Mouse (Mus musculus) neural tube, embryonic 12.5 days (tissue): Measurements from ENCODE around the gene Tbl3. TPM values are rescaled to one million over a fixed set of nuclear protein-coding genes. Genes with fewer than 3 reads are reported as not detected.

Source experiments
- ATAC-seq: fragments of 200-750 bp; cut with Nextera tagmentation; 2 replicates; pipeline ENCODE4 v1.8.0; 2017; ENCODE audit warnings: low read depth, mild to moderate bottlenecking, moderate TSS enrichment, moderate library complexity; ENCODE audit not compliant: low FRiP score
- H3K27ac ChIP-seq: fragments of 300-500 bp; sonication (generic); 2 replicates; pipeline ENCODE4 v1.5.1; 2016
- H3K27me3 ChIP-seq: fragments of 300-500 bp; sonication (generic); replicated peaks from 2 replicates; pipeline ENCODE4 v1.6.1; 2016; ENCODE audit warnings: mild to moderate bottlenecking
- H3K36me3 ChIP-seq: fragments of 300-500 bp; sonication (generic); 2 replicates; pipeline ENCODE4 v1.6.1; 2016; ENCODE audit warnings: mild to moderate bottlenecking
- H3K4me1 ChIP-seq: fragments of 300-500 bp; sonication (generic); 2 replicates; pipeline ENCODE4 v1.6.1; 2016
- H3K4me2 ChIP-seq: fragments of 300-500 bp; sonication (generic); replicated peaks from 2 replicates; pipeline ENCODE4 v1.6.1; 2016; ENCODE audit warnings: mild to moderate bottlenecking
- H3K4me3 ChIP-seq: fragments of 300-500 bp; sonication (generic); 2 replicates; pipeline ENCODE4 v1.5.1; 2016
- H3K9ac ChIP-seq: fragments of 300-500 bp; sonication (generic); 2 replicates; pipeline ENCODE4 v1.6.1; 2016; ENCODE audit warnings: mild to moderate bottlenecking
- H3K9me3 ChIP-seq: fragments of 300-500 bp; sonication (generic); 2 replicates; pipeline ENCODE4 v1.6.1; 2016; ENCODE audit warnings: mild to moderate bottlenecking
- WGBS: fragments of 180-500 bp; shearing (Covaris S2); methylation state at CpG from one replicate; pipeline ENCODE4 v1.1.7; 2016; 5-methylcytosine and 5-hydroxymethylcytosine counted together
- polyA plus RNA-seq: library from polyadenylated mRNA; unstranded; fragments of >200 nt; fragmentation: Nextera tagmentation; extraction: Ambion mirVana; gene quantifications from 2 replicates; pipeline ENCODE4 v1.2.1, GENCODE M21; 2016

Gene Tbl3
- polyA plus RNA-seq, 1 experiment from 2014 or later = 91.5 TPM

GRCm38 (mm10) chr17:24737135-24737810 lies 29.8 kb upstream of the Tbl3 start:
- H3K27me3 ChIP-seq = no peaks in the 10 kb centered on the region
- no peak overlapping the region for H3K27ac ChIP-seq
- peak overlapping the region; percentile 64; the same call in 1 of the 2 replicates for H3K9ac ChIP-seq
- WGBS = 33% methylated on average over 8 of the region's 8 CpGs
- peak overlapping the region; percentile 91 for H3K4me2 ChIP-seq
- no peaks in the 10 kb centered on the region for H3K9me3 ChIP-seq
- H3K36me3 ChIP-seq = peaks cover 8% of the 10 kb centered on the region
- peaks cover 13% of the 10 kb centered on the region for H3K4me1 ChIP-seq
- ATAC-seq = no peak
- peak overlapping the region; percentile 58 for H3K4me3 ChIP-seq

- H3K4me1 ChIP-seq = peaks cover 13% of the 10 kb centered on the region
- no peaks in the 10 kb centered on the region for H3K27me3 ChIP-seq
- peak; percentile 95 for ATAC-seq
- H3K27ac ChIP-seq = no peak within 1 kb of the TSS
- peaks cover 5% of the 10 kb centered on the region for H3K36me3 ChIP-seq
- WGBS = 1% methylated on average over 29 of the region's 29 CpGs
- peak within 1 kb of the TSS; percentile 64 for H3K9ac ChIP-seq
- no peaks in the 10 kb centered on the region for H3K9me3 ChIP-seq
- H3K4me2 ChIP-seq = peak within 1 kb of the TSS; percentile 91
- peak within 1 kb of the TSS; percentile 58 for H3K4me3 ChIP-seq
These were observed 29.0 kb upstream of the Tbl3 start, which contains the start of gene Msrb1 for GRCm38 (mm10) chr17:24736330-24737051. Gene Msrb1 (plus strand): TSS chr17:24736642.

- peaks cover 13% of the 10 kb centered on the region for H3K4me1 ChIP-seq
- H3K9ac ChIP-seq = no peak overlapping the region
- no peak for ATAC-seq
- H3K4me2 ChIP-seq = peak overlapping the region; percentile 91; the same call in 1 of the 2 replicates
- no peak overlapping the region for H3K4me3 ChIP-seq
- no peaks in the 10 kb centered on the region for H3K27me3 ChIP-seq
- 90% methylated on average over 7 of the region's 7 CpGs for WGBS
- H3K9me3 ChIP-seq = no peaks in the 10 kb centered on the region
- H3K27ac ChIP-seq = no peak overlapping the region
- H3K36me3 ChIP-seq = peaks cover 5% of the 10 kb centered on the region
These were observed 28.0 kb upstream of the Tbl3 start for GRCm38 (mm10) chr17:24735446-24735845.

GRCm38 (mm10) chr17:24734513-24734912 lies 27.1 kb upstream of the Tbl3 start:
- Histone ChIP-seq H3K9me3 (no peaks in the 10 kb centered on the region), H3K4me2 (no peak overlapping the region), H3K27ac (no peak overlapping the region), H3K27me3 (no peaks in the 10 kb centered on the region), H3K4me1 (peaks cover 13% of the 10 kb centered on the region), H3K9ac (no peak overlapping the region), H3K4me3 (no peak overlapping the region), H3K36me3 (no peaks in the 10 kb centered on the region)
- 84% methylated on average over 1 of the region's 1 CpGs for WGBS
- no peak for ATAC-seq

GRCm38 (mm10) chr17:24733434-24734050 lies 26.1 kb upstream of the Tbl3 start:
- Histone ChIP-seq H3K9me3 (no peaks in the 10 kb centered on the region), H3K4me2 (no peak overlapping the region), H3K9ac (no peak overlapping the region), H3K4me1 (peaks cover 13% of the 10 kb centered on the region), H3K27me3 (no peaks in the 10 kb centered on the region), H3K36me3 (no peaks in the 10 kb centered on the region), H3K27ac (no peak overlapping the region), H3K4me3 (no peak overlapping the region)
- no peak for ATAC-seq
- whole genome bisulfite sequencing = 89% methylated on average over 21 of the region's 21 CpGs

GRCm38 (mm10) chr17:24732233-24732935 lies 24.9 kb upstream of the Tbl3 start:
- Histone ChIP-seq H3K9me3 (no peaks in the 10 kb centered on the region), H3K4me2 (no peak overlapping the region), H3K27me3 (no peaks in the 10 kb centered on the region), H3K9ac (no peak overlapping the region), H3K4me1 (peaks cover 11% of the 10 kb centered on the region), H3K4me3 (no peak overlapping the region), H3K36me3 (no peaks in the 10 kb centered on the region), H3K27ac (no peak overlapping the region)
- 77% methylated on average over 12 of the region's 12 CpGs for WGBS
- ATAC-seq = no peak

- Histone ChIP-seq H3K27ac (no peak overlapping the region), H3K9ac (no peak overlapping the region), H3K36me3 (no peaks in the 10 kb centered on the region), H3K9me3 (no peaks in the 10 kb centered on the region), H3K4me1 (peaks cover under 1% of the 10 kb centered on the region; the same call in 1 of the 2 replicates), H3K4me3 (no peak overlapping the region), H3K4me2 (no peak overlapping the region), H3K27me3 (no peaks in the 10 kb centered on the region)
- WGBS = 85% methylated on average over 14 of the region's 14 CpGs
- no peak for ATAC-seq
These were observed 23.3 kb upstream of the Tbl3 start for GRCm38 (mm10) chr17:24730787-24731186.

GRCm38 (mm10) chr17:24729067-24729466 lies 21.6 kb upstream of the Tbl3 start:
- no peak overlapping the region for H3K9ac ChIP-seq
- no peak overlapping the region for H3K4me2 ChIP-seq
- no peaks in the 10 kb centered on the region for H3K36me3 ChIP-seq
- no peak overlapping the region for H3K4me3 ChIP-seq
- no peak overlapping the region for H3K27ac ChIP-seq
- H3K4me1 ChIP-seq = 0 out of 2 replicates have a peak, but pooled peaks cover 2% of the 10 kb centered on the region
- no peaks in the 10 kb centered on the region for H3K27me3 ChIP-seq
- WGBS = 86% methylated on average over 6 of the region's 6 CpGs
- no peaks in the 10 kb centered on the region for H3K9me3 ChIP-seq
- no peak for ATAC-seq

- Histone ChIP-seq H3K27me3 (no peaks in the 10 kb centered on the region), H3K4me1 (peaks cover 9% of the 10 kb centered on the region), H3K4me2 (no peak overlapping the region), H3K9ac (no peak overlapping the region), H3K4me3 (no peak overlapping the region), H3K9me3 (no peaks in the 10 kb centered on the region), H3K36me3 (no peaks in the 10 kb centered on the region), H3K27ac (no peak overlapping the region)
- 73% methylated on average over 17 of the region's 17 CpGs for WGBS
- ATAC-seq = no peak
These were observed 20.7 kb upstream of the Tbl3 start for GRCm38 (mm10) chr17:24728184-24728583.

- H3K9me3 ChIP-seq = no peaks in the 10 kb centered on the region
- 87% methylated on average over 2 of the region's 2 CpGs for WGBS
- H3K4me3 ChIP-seq = no peak within 1 kb of the TSS
- ATAC-seq = no peak
- no peak within 1 kb of the TSS for H3K4me2 ChIP-seq
- peaks cover 14% of the 10 kb centered on the region for H3K4me1 ChIP-seq
- H3K36me3 ChIP-seq = peaks cover under 1% of the 10 kb centered on the region; the same call in 1 of the 2 replicates
- 0 out of 2 replicates have a peak within 1 kb of the TSS, but pooled peaks have one; percentile 2 for H3K9ac ChIP-seq
- H3K27ac ChIP-seq = no peak within 1 kb of the TSS
- no peaks in the 10 kb centered on the region for H3K27me3 ChIP-seq
These were observed 20.2 kb upstream of the Tbl3 start, which contains the start of gene Rpl3l for GRCm38 (mm10) chr17:24727618-24728017. Gene Rpl3l (plus strand): TSS chr17:24727820.

- Histone ChIP-seq H3K9me3 (no peaks in the 10 kb centered on the region), H3K9ac (no peak overlapping the region), H3K36me3 (peaks cover 15% of the 10 kb centered on the region), H3K27me3 (no peaks in the 10 kb centered on the region), H3K27ac (no peak overlapping the region), H3K4me2 (no peak overlapping the region), H3K4me3 (no peak overlapping the region), H3K4me1 (peaks cover 29% of the 10 kb centered on the region)
- WGBS = 70% methylated on average over 3 of the region's 3 CpGs
- no peak for ATAC-seq
These were observed 18.4 kb upstream of the Tbl3 start for GRCm38 (mm10) chr17:24725637-24726390.
